Mouse (Mus musculus) embryonic fibroblast, embryonic 13.5 days (primary cell): ENCODE results near the gene Stxbp5l. TPM values are rescaled to one million over a fixed set of nuclear protein-coding genes. Genes with fewer than 3 reads are reported as not detected.

Experiments used
- H3K27ac ChIP-seq: 2 replicates; pipeline ENCODE4 v1.5.1; 2012; ENCODE audit warnings: low read length, control low read depth, inconsistent platforms; ENCODE audit not compliant: insufficient read depth
- H3K4me1 ChIP-seq: 2 replicates; pipeline ENCODE4 v1.6.1; 2011; ENCODE audit warnings: low read length; ENCODE audit not compliant: control insufficient read depth, insufficient read depth
- H3K4me3 ChIP-seq: 2 replicates; pipeline ENCODE4 v1.5.1; 2011; ENCODE audit warnings: mild to moderate bottlenecking, control low read depth, low read length; ENCODE audit not compliant: insufficient read depth
- CTCF ChIP-seq: IDR thresholded peaks from 2 replicates; pipeline ENCODE4 v1.5.1; 2011; ENCODE audit warnings: mild to moderate bottlenecking, control low read depth, low read length, moderate library complexity, borderline replicate concordance; ENCODE audit not compliant: insufficient read depth
- POLR2A ChIP-seq: IDR thresholded peaks from 2 replicates; pipeline ENCODE4 v1.6.1; 2011; ENCODE audit warnings: low read depth, mild to moderate bottlenecking, control low read depth, low read length, moderate library complexity
- polyA plus RNA-seq: library from polyadenylated mRNA; stranded (reverse); fragments of >200 nt; gene quantifications from 2 replicates; pipeline ENCODE4 v1.2.4, GENCODE M21; 2011; ENCODE audit warnings: low read depth; ENCODE audit not compliant: missing spikeins, insufficient read length

Gene Stxbp5l
- not detected in 2 replicates for polyA plus RNA-seq

DNA sequence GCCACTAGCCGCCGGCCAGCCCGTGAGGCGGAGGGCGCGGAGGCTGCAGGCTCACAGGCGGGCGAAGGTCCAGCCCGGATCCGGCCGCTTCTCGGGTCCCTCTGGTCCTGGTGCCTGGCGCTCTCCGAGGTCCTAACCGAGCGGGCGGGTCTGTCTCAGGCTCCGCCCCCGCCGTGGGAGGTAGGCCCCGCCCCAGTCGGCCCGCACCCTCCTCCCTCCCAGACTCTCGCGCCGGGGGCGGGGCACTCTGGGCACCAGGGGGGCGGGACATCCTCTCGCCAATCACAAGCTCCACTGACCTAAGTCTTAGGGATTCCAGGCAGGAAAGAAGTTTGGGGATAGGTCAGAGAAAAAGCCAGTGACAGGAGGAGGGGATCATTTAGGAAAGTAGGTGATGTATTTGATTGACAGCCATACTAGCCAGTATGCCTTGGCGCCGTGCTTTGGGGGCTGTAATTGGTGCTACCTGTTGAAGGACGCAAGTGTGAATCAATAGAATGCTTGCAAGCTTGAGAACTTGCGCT lies at the start of gene Stxbp5l:
Gene Stxbp5l, minus strand, starts transcription at position 142 of the 524 bp plus-strand sequence.
- no peak for TF ChIP-seq POLR2A
- TF ChIP-seq CTCF: no peak
- H3K27ac ChIP-seq: no peak within 1 kb of the TSS
- no peaks in the 10 kb centered on the region; the same call in 1 of the 2 replicates for H3K4me1 ChIP-seq
- peak within 1 kb of the TSS; percentile 50 for H3K4me3 ChIP-seq

DNA sequence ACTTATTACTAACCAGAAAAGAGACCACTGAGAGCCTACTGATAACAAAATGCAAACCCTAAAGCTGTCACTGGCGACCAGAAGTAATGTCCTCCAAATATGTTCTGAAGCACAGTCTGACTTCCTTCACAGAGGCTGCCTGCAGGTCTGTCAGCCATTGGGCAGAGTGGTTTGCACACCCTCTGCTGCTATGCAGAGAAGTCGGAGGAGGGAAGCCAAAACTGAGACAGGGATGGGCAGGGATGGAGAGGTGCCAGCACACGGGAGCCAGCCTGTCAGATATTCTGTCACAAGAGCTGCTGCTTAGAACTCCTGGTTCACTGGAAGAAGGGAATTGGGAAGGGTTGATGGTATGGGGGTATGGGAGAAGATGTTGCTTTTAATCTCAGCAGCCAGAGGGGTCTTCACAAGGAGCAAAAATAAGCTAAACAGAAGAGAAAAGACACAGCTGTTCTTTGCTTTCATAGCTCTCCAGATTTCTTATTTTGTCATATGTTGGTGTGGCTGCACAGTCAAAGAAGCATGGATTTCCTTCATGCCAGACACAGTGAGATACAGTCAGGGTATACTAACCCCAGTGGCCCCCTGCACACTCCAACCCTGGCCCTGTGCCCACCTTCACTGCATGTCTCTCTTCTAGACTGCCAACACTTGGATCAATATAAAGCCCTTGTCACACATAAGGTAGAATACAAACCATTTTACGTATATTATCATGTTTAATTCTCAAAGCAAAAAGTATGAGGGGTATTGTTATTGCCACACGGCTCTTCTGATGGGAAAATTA lies 48.8 kb upstream of the Stxbp5l start:
- no peaks in the 10 kb centered on the region for H3K4me1 ChIP-seq
- TF ChIP-seq POLR2A (no peak), CTCF (no peak)
- H3K4me3 ChIP-seq: no peak overlapping the region
- H3K27ac ChIP-seq: no peak overlapping the region

DNA sequence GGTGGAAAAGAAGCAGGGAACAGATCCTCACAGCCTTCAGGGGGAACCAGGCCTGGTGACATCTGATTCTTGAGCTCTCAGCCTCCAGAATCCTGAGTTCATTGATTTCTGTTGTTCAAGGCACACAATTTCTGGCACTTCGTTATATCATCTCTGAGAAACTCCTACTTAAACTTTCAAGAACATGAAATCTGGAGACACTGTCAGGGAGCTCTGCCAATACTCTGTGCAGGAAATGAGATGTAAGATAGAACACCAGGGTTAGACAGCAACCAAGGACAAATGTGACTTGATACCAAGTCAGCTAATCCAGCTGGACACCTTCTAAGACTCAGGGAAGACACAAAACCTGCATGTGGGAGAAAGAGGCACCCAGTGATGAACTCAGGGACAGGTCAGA lies 40.7 kb upstream of the Stxbp5l start:
- Histone ChIP-seq H3K4me3 (no peak overlapping the region), H3K27ac (no peak overlapping the region), H3K4me1 (peaks cover 5% of the 10 kb centered on the region; the same call in 1 of the 2 replicates)
- TF ChIP-seq POLR2A (no peak), CTCF (no peak)

DNA sequence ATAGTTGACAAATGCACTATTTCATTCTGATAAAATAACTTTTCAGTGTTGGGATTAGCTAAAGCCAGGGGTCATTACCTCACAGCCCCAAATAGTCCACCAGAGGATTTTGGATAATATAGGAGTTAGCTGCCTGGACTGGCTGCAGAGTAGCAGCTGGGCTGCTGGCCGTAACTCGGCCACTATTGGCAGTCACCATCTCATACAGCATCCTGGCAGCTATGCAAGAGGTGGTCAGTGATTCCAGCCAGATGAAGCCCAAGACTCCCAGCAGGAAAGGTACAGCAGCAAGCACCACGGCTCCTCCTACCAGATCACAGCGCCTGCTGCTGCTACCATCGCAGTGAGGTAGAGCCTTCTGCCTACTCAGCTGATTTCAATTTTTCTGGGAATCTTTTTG lies 38.1 kb upstream of the Stxbp5l start:
- TF ChIP-seq POLR2A (no peak), CTCF (no peak)
- H3K4me1 ChIP-seq: peaks cover 6% of the 10 kb centered on the region; the same call in 1 of the 2 replicates
- H3K27ac ChIP-seq: no peak overlapping the region
- H3K4me3 ChIP-seq: no peak overlapping the region

DNA sequence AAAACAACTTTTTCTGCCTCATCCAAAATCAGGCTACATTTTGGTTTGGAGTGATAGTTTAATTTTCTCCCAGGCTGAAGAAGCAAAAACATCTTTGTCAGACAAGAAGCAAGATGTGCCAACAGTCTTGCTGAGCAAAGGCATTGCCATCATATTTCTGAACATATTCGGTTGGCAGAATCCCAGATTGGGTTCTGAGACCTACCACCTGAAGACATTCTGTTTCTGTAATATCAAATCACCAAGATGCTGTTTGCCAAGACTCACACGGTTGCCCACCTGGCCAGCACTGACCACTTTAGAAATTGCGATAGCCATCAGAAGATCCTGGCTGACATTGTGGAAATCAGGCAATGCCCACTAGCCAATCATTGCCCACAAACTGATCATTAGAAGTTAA lies 37.1 kb upstream of the Stxbp5l start:
- TF ChIP-seq CTCF (no peak), POLR2A (no peak)
- H3K4me3 ChIP-seq: no peak overlapping the region
- H3K4me1 ChIP-seq: peaks cover 6% of the 10 kb centered on the region; the same call in 1 of the 2 replicates
- no peak overlapping the region for H3K27ac ChIP-seq

DNA sequence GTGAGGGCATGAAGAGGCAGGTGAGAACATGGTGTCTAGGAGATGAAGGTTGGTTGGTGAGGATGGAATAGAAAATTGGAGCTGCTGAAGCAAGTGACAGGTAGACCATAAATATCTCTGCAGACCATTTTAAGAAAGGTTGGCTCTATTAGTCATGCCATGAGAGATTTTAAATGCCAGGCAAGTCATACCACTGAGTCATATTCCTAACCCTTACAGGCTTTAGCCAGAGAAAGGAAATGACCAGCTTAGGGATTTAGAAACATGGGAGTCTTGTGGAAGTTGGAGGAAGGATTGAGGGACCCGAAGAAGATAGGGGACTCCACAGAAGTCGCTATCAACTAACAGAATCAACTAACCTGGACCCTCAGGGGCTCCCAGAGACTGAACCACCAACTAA lies 35.8 kb upstream of the Stxbp5l start:
- peaks cover 6% of the 10 kb centered on the region; the same call in 1 of the 2 replicates for H3K4me1 ChIP-seq
- TF ChIP-seq CTCF (no peak), POLR2A (no peak)
- H3K4me3 ChIP-seq: no peak overlapping the region
- H3K27ac ChIP-seq: no peak overlapping the region

DNA sequence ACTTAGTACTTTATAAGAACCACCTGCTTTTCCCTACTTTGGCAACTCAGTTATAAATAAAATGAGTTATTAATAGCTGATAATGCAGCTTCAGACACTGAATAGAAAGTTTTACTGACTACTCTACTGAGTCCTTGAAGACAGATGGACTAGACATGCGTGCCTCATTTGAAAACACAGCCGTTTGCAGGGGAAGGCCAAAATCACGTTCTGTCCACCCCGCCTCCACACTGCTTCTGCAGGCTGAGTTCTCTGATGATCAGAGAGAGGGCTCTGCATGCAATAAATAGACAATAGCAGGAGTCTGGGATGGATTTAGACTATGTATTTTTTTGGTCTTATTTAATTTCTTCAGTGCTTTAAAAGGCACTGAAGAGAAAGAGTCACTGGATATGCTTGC lies 20.8 kb upstream of the Stxbp5l start:
- H3K4me1 ChIP-seq: no peaks in the 10 kb centered on the region
- TF ChIP-seq POLR2A (no peak), CTCF (no peak)
- H3K4me3 ChIP-seq: no peak overlapping the region
- no peak overlapping the region for H3K27ac ChIP-seq

DNA sequence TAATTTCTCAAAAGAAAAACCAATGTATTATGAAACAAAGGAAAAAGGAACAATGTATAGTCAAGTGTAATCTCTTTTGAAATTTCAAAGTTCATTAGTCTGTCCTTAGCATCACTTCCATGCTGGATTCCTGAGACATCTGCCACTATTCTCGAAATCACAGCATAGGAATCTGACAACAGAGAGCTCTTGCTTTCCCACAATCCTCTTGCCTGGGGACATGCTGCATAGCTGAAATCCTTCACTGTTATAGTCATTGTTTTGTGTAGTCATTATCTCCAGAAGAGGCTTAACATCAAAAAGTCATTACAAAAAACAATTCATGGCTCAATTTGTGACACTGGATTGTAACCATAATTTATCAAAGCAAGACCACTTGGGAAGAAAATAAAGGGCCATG lies 20.2 kb upstream of the Stxbp5l start:
- TF ChIP-seq POLR2A: no peak
- TF ChIP-seq CTCF: no peak
- H3K27ac ChIP-seq: no peak overlapping the region

DNA sequence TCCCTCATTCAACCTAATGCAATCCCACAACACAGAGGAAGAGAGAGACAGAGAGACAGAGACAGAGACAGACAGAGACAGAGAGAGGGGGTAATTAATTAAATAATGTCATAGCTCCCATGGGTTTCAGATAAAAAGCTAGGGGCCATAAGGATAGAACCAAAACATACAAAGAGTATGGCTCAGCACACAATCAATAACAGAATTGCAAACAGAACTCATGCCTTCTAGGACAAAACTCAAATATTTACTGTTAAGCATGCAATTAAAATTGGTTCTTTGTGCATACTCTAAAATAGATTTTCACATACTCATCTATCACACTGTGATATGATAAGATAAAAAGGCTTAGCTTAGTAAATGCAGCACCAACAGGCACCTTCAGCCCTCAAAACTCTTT lies 5.2 kb upstream of the Stxbp5l start:
- Histone ChIP-seq H3K4me1 (no peaks in the 10 kb centered on the region), H3K27ac (no peak overlapping the region), H3K4me3 (no peak overlapping the region)
- TF ChIP-seq CTCF (no peak), POLR2A (no peak)

More for the DNA sequence above, 20.2 kb upstream of the Stxbp5l start:
- Histone ChIP-seq H3K4me1 (no peaks in the 10 kb centered on the region), H3K4me3 (no peak overlapping the region)
